Mouse (Mus musculus) MEL (cell line): Measurements from ENCODE around the gene Kdr. TPM values are rescaled to one million over a fixed set of nuclear protein-coding genes. Genes with fewer than 3 reads are reported as not detected.

ENCODE experiments used
- DNase-seq: peaks from one replicate; pipeline ENCODE4 v3.0.0; 2011; ENCODE audit warnings: low read depth, low spot score
- H3K27ac ChIP-seq: 2 replicates; pipeline ENCODE4 v1.5.1; 2012; ENCODE audit warnings: low read depth, mild to moderate bottlenecking, control low read depth, low read length, moderate library complexity; ENCODE audit not compliant: control insufficient read depth
- H3K27me3 ChIP-seq, 2 experiments: fragments of 150-350 bp in 1 of 2; sonication (generic) in 1 of 2; 2 replicates each; pipeline ENCODE4 v1.6.1; 2012; ENCODE audit warnings: low read length in 2 of 2, mild to moderate bottlenecking in 2 of 2, improper control_type of control experiment in 1 of 2, moderate library complexity in 1 of 2; ENCODE audit not compliant: insufficient read depth in 2 of 2, control insufficient read depth in 1 of 2
- H3K36me3 ChIP-seq, 2 experiments: 2 replicates each; pipeline ENCODE4 v1.6.1; 2012 to 2014; ENCODE audit warnings: low read length in 2 of 2, improper control_type of control experiment in 1 of 2, inconsistent platforms in 1 of 2, mild to moderate bottlenecking in 1 of 2; ENCODE audit not compliant: insufficient read depth in 2 of 2, control insufficient read depth in 1 of 2
- H3K4me1 ChIP-seq, 2 experiments: fragments of 150-350 bp in 1 of 2; sonication (generic) in 1 of 2; 2 replicates each; pipeline ENCODE4 v1.6.1; 2012; ENCODE audit warnings: low read length in 2 of 2, improper control_type of control experiment in 1 of 2, mild to moderate bottlenecking in 1 of 2; ENCODE audit not compliant: insufficient read depth in 2 of 2, control insufficient read depth in 1 of 2
- H3K4me3 ChIP-seq, 2 experiments: fragments of 150-350 bp in 1 of 2; sonication (generic) in 1 of 2; 2 replicates each; pipeline ENCODE4 v1.5.1; 2012; ENCODE audit warnings: low read depth in 2 of 2, low read length in 2 of 2, mild to moderate bottlenecking in 2 of 2, moderate library complexity in 2 of 2, control low read depth in 1 of 2, improper control_type of control experiment in 1 of 2; ENCODE audit not compliant: control insufficient read depth in 1 of 2, insufficient read depth in 1 of 2
- H3K79me2 ChIP-seq: 2 replicates; pipeline ENCODE4 v1.6.1; 2012; ENCODE audit warnings: mild to moderate bottlenecking, low read length, moderate library complexity; ENCODE audit not compliant: control insufficient read depth, poor library complexity, insufficient read depth
- H3K9ac ChIP-seq: 2 replicates; pipeline ENCODE4 v1.6.1; 2012; ENCODE audit warnings: low read depth, mild to moderate bottlenecking, control low read depth, low read length, moderate library complexity; ENCODE audit not compliant: control insufficient read depth, poor library complexity, severe bottlenecking
- H3K9me3 ChIP-seq: fragments of 150-350 bp; sonication (generic); replicated peaks from 2 replicates; pipeline ENCODE4 v1.6.1; 2012; ENCODE audit warnings: mild to moderate bottlenecking, low read length, improper control_type of control experiment, moderate library complexity; ENCODE audit not compliant: insufficient read depth
- BHLHE40 ChIP-seq: IDR thresholded peaks from 2 replicates; pipeline ENCODE4 v1.6.1; 2012; ENCODE audit warnings: low read depth, mild to moderate bottlenecking, inconsistent platforms, low read length, improper control_type of control experiment, borderline replicate concordance
- CHD1 ChIP-seq: IDR thresholded peaks from 2 replicates; pipeline ENCODE4 v1.6.1; 2012; ENCODE audit warnings: low read depth, mild to moderate bottlenecking, inconsistent platforms, low read length, improper control_type of control experiment
- CHD2 ChIP-seq: IDR thresholded peaks from 2 replicates; pipeline ENCODE4 v1.6.1; 2011; ENCODE audit warnings: low read length, improper control_type of control experiment
- ELF1 ChIP-seq: IDR thresholded peaks from 2 replicates; pipeline ENCODE4 v1.6.1; 2014; ENCODE audit warnings: low read depth, mild to moderate bottlenecking, inconsistent platforms, low read length, improper control_type of control experiment, moderate library complexity
- ETS1 ChIP-seq: IDR thresholded peaks from 2 replicates; pipeline ENCODE4 v1.6.1; 2012; ENCODE audit warnings: low read depth, mild to moderate bottlenecking, inconsistent platforms, low read length, improper control_type of control experiment, moderate library complexity
- GABPA ChIP-seq: IDR thresholded peaks from 2 replicates; pipeline ENCODE4 v1.6.1; 2012; ENCODE audit warnings: low read depth, mild to moderate bottlenecking, inconsistent platforms, low read length, improper control_type of control experiment, moderate library complexity
- GATA1 ChIP-seq: IDR thresholded peaks from 2 replicates; pipeline ENCODE4 v1.6.1; 2011; ENCODE audit warnings: low read depth, low read length, improper control_type of control experiment
- KAT2A ChIP-seq: conservative IDR thresholded peaks from 2 replicates; pipeline ENCODE4 v1.6.1; 2012; ENCODE audit warnings: low read depth, low read length, improper control_type of control experiment, inconsistent platforms
- MAZ ChIP-seq: IDR thresholded peaks from 2 replicates; pipeline ENCODE4 v1.6.1; 2012; ENCODE audit warnings: low read depth, mild to moderate bottlenecking, inconsistent platforms, low read length, improper control_type of control experiment
- MYB ChIP-seq: IDR thresholded peaks from 2 replicates; pipeline ENCODE4 v1.6.1; 2011; ENCODE audit warnings: mild to moderate bottlenecking, low read depth, low read length, improper control_type of control experiment
- NELFE ChIP-seq: IDR thresholded peaks from 2 replicates; pipeline ENCODE4 v1.6.1; 2011; ENCODE audit warnings: low read depth, low read length, improper control_type of control experiment
- NRF1 ChIP-seq: IDR thresholded peaks from 2 replicates; pipeline ENCODE4 v1.6.1; 2014; ENCODE audit warnings: low read depth, mild to moderate bottlenecking, inconsistent platforms, low read length, improper control_type of control experiment, moderate library complexity; ENCODE audit not compliant: poor library complexity, insufficient read depth, severe bottlenecking
- POLR2AphosphoS2 ChIP-seq: IDR thresholded peaks from 2 replicates; pipeline ENCODE4 v1.6.1; 2011; ENCODE audit warnings: low read length, improper control_type of control experiment
- POLR2AphosphoS5 ChIP-seq: IDR thresholded peaks from 2 replicates; pipeline ENCODE4 v1.6.1; 2012; ENCODE audit warnings: low read depth, borderline replicate concordance, mild to moderate bottlenecking, inconsistent platforms, low read length, moderate library complexity, mixed read lengths
- RAD21 ChIP-seq: IDR thresholded peaks from 2 replicates; pipeline ENCODE4 v1.6.1; 2011; ENCODE audit warnings: mild to moderate bottlenecking, low read depth, low read length, improper control_type of control experiment
- RCOR1 ChIP-seq: IDR thresholded peaks from 2 replicates; pipeline ENCODE4 v1.6.1; 2012; ENCODE audit warnings: low read depth, mild to moderate bottlenecking, inconsistent platforms, low read length, improper control_type of control experiment
- TAL1 ChIP-seq: IDR thresholded peaks from 2 replicates; pipeline ENCODE4 v1.6.1; 2012; ENCODE audit warnings: mild to moderate bottlenecking, inconsistent platforms, low read length, moderate library complexity, mixed read lengths
- TCF12 ChIP-seq: IDR thresholded peaks from 2 replicates; pipeline ENCODE4 v1.6.1; 2014; ENCODE audit warnings: low read depth, mild to moderate bottlenecking, inconsistent platforms, low read length, improper control_type of control experiment, moderate library complexity
- UBTF ChIP-seq: IDR thresholded peaks from 2 replicates; pipeline ENCODE4 v1.6.1; 2012; ENCODE audit warnings: low read depth, mild to moderate bottlenecking, inconsistent platforms, low read length, improper control_type of control experiment, moderate library complexity, borderline replicate concordance; ENCODE audit not compliant: insufficient read depth
- USF1 ChIP-seq: IDR thresholded peaks from 2 replicates; pipeline ENCODE4 v1.6.1; 2014; ENCODE audit warnings: low read depth, mild to moderate bottlenecking, inconsistent platforms, low read length, improper control_type of control experiment, moderate library complexity
- ZMIZ1 ChIP-seq: IDR thresholded peaks from 2 replicates; pipeline ENCODE4 v1.6.1; 2012; ENCODE audit warnings: low read depth, mild to moderate bottlenecking, inconsistent platforms, low read length, improper control_type of control experiment, moderate library complexity
- ZNF384 ChIP-seq: IDR thresholded peaks from 2 replicates; pipeline ENCODE4 v1.6.1; 2012; ENCODE audit warnings: low read depth, mild to moderate bottlenecking, inconsistent platforms, low read length, improper control_type of control experiment
- polyA plus RNA-seq, 2 experiments: library from polyadenylated mRNA; stranded (reverse) in 1 of 2; unstranded in 1 of 2; fragments of >175 nt in 1 of 2; fragments of >200 nt in 1 of 2; gene quantifications; 2 replicates each; pipeline versions ENCODE4 v1.2.1 to v1.2.4; 2012; ENCODE audit warnings: low replicate concordance in 2 of 2, low read depth in 1 of 2; ENCODE audit not compliant: insufficient read length in 2 of 2, insufficient read depth in 1 of 2, missing spikeins in 1 of 2
- total RNA-seq: library from RNA; depleted of rRNA; stranded (reverse); fragments of 300-350 nt; gene quantifications from 2 replicates; pipeline ENCODE4 v1.2.3, GENCODE M21; 2012

Gene Kdr
- total and polyA plus RNA-seq, 3 experiments, result 0.06 TPM; not detected in 2

DNA sequence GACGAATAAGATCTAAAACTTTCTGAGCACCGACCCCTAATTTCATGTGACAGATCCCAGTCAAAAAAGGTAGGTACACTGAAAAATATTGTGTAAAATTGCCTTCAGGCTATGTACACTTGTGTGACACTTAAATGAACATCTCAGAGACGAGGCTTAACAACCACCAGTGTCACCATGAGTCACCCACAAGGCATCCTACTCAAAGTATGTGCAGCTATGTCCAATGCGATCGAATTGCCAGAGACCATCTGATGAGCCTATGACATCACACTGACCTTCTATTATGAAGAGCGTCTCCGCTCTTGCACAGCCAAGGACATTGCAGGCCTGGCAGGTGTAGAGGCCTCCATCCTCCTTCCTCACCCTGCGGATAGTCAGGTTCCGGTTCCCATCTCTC is 22.4 kb downstream of the Kdr start:
- TF ChIP-seq GATA1 (no peak), NRF1 (no peak), ETS1 (no peak), RAD21 (no peak), USF1 (no peak), POLR2AphosphoS2 (no peak), ZMIZ1 (no peak), CHD2 (no peak), KAT2A (no peak), GABPA (no peak), BHLHE40 (no peak), TCF12 (no peak), MAZ (no peak)
- Histone ChIP-seq H3K4me1 (peaks cover 0 to 9% of the 10 kb centered on the region in 2 experiments; a peak in 2 of 4 replicates), H3K36me3 (peaks cover 0 to 3% of the 10 kb centered on the region in 2 experiments; a peak in 2 of 4 replicates), H3K4me3 (no peak overlapping the region), H3K9me3 (no peaks in the 10 kb centered on the region), H3K27ac (no peak overlapping the region), H3K79me2 (no peaks in the 10 kb centered on the region), H3K9ac (no peak overlapping the region), H3K27me3 (peaks cover 2 to 4% of the 10 kb centered on the region in 2 experiments)
- DNase-seq, result no peak

DNA sequence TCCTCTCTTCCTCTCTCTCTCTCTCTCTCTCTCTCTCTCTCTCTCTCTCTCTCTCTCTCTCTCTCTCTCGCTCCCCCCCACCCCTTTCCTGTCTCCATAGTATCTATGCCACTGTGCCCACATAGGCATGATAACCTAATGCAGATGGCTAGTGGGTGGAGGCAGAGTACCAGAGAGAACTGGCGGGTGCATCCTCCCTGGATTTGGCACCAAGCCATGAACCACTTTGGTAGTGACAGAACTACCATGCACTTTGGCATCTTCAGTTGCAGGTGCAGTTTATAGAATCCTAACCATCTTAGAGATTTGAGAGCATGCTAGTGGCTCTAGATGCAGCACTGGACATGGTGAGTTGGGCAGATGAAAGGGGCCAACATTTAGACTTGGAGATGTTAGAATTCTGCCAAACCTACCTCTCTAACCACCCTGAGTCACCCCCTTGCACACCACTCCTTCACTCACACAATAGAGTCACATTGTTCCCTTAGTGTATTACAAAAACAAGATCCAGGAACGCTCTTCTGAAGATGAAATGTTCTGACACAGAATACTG is 23.4 kb downstream of the Kdr start:
- H3K27me3 ChIP-seq, result peaks cover 2 to 4% of the 10 kb centered on the region in 2 experiments
- no peak for DNase-seq
- H3K9me3 ChIP-seq, result no peaks in the 10 kb centered on the region
- no peak overlapping the region for H3K9ac ChIP-seq
- H3K27ac ChIP-seq, result no peak overlapping the region
- no peak overlapping the region for H3K4me3 ChIP-seq
- H3K4me1 ChIP-seq, result no peaks in the 10 kb centered on the region
- TF ChIP-seq MAZ, result no peak
- TF ChIP-seq ZNF384, result no peak
- TF ChIP-seq NELFE, result no peak
- TF ChIP-seq ZMIZ1, result no peak
- TF ChIP-seq CHD1, result no peak
- TF ChIP-seq RCOR1, result no peak
- no peak for TF ChIP-seq MYB
- TF ChIP-seq CHD2, result no peak
- TF ChIP-seq USF1, result no peak
- TF ChIP-seq POLR2AphosphoS5, result no peak
- TF ChIP-seq GABPA, result no peak
- no peak for TF ChIP-seq UBTF
- no peak for TF ChIP-seq ELF1
- TF ChIP-seq TAL1, result no peak
- TF ChIP-seq, all 39 proteins: peak for 0
- no peaks in the 10 kb centered on the region; a peak in 1 of 4 replicates for H3K36me3 ChIP-seq
- H3K79me2 ChIP-seq, result no peaks in the 10 kb centered on the region
